Mouse (Mus musculus): ENCODE results near the gene Zbtb7a. TPM values are rescaled to one million over a fixed set of nuclear protein-coding genes. Genes with fewer than 3 reads are reported as not detected.
"Not testable (repeated sequence)": the region's sequence is repeated elsewhere in the genome, so short reads cannot be mapped to it uniquely, and the experiment has no call there.

The Zbtb7a gene
- polyA plus RNA-seq, 1 experiment = 45.8 TPM

DNA sequence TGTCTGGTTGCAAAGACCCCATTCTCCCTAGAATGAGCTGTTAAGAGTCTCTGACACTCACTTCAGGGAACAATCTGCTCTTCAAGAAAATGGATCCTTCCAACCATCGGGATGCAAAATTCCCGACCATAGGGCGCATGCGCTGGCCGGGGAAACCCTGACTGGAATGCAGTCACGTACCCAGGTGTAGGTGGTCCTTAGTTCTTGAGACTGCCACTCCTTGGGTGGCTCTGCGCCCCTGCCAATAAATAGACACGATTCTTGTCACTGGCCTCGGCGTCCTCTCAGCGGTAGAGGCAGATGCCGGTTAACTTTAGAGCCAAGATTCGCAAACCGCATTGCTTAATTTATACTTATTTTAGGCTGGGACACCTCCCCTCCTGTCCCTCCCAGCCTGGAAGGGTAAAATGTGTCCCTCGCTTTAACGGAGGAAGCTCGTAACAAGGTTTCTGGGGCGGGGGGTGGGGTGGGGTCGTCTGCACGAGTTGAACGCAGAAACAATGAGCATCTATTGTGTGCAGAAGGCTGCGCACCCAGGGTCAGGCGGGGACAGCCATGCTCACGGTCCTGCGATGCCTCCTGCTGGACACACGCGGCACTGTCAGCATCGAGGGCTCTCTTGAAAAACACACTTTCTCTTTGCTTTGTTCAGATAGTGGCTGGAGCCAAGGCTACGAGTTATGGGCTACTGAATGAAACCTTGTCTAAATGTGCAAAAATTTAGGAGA lies 39.8 kb downstream of the Zbtb7a start:
- peaks cover 30% of the 10 kb centered on the region for H3K36me3 ChIP-seq (ENCODE audit: control insufficient read depth)
- no peak for TF ChIP-seq TAL1 (IDR thresholded peaks at IDR 0.05; ENCODE audit: low read length)
- no peak for TF ChIP-seq GATA1 (IDR thresholded peaks at IDR 0.05; ENCODE audit: low read length)
- peak overlapping the region; percentile 32 for H3K4me3 ChIP-seq (replicated peaks)
- H3K27me3 ChIP-seq (ENCODE audit: control insufficient read depth) = no peaks in the 10 kb centered on the region; the same call in 1 of the 2 replicates
- H3K9me3 ChIP-seq (ENCODE audit: control insufficient read depth, low read length) = no peaks in the 10 kb centered on the region
- peaks cover 66% of the 10 kb centered on the region for H3K4me1 ChIP-seq (ENCODE audit: control insufficient read depth)

DNA sequence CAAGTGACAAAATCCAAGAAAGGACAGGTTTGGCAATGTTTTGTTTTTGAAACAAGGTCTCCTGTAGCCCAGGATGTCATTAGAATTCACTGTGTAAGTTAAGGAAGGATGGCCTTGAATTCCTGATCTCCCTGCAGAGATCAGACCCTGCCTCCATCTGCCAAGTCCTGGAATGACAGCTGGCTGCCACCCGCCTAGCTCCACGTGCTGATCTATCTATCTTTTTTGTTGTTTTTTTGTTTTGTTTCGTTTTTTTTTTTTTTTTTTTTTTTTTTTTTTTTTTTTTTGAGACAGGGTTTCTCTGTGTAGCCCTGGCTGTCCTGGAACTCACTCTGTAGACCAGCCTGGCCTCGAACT lies 40.3 kb downstream of the Zbtb7a start:
- Histone ChIP-seq H3K4me1 (ENCODE audit: control insufficient read depth) (peaks cover 71% of the 10 kb centered on the region), H3K4me3 (replicated peaks) (peak overlapping the region; percentile 32), H3K36me3 (ENCODE audit: control insufficient read depth) (peaks cover 35% of the 10 kb centered on the region)
- not testable (repeated sequence) for H3K9me3 ChIP-seq (ENCODE audit: control insufficient read depth, low read length); H3K27me3 ChIP-seq (ENCODE audit: control insufficient read depth)

DNA sequence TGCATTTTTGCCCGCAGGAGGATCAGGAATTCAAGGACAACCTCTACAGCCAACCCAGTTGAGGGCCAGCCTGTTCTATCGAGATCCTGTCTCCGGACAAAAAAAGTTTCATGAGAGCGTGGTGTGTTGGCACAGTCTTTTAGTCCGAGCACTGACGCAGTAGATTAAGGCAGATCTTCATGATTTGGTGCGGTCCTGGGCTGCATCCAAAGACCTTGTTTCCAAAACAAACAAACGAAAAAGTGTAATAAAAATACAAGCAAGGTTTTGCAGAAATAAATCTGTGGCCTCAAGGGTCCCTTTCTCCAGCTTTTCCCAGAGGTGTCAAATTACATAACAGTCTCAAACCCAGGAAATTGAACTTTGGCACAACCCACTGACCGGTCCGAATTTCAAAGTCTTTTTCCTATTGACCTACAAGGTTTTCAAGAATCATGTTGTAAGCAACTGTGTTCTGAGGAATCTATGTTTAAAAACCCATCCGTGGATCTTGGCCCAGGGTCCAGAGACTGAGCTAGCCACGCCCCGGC lies 41.0 kb downstream of the Zbtb7a start:
- peaks cover 42% of the 10 kb centered on the region for H3K36me3 ChIP-seq (ENCODE audit: control insufficient read depth)
- H3K4me3 ChIP-seq (replicated peaks) = peak overlapping the region; percentile 84
- H3K4me1 ChIP-seq (ENCODE audit: control insufficient read depth) = peaks cover 78% of the 10 kb centered on the region
- no peaks in the 10 kb centered on the region; the same call in 1 of the 2 replicates for H3K27me3 ChIP-seq (ENCODE audit: control insufficient read depth)
- H3K9me3 ChIP-seq (ENCODE audit: control insufficient read depth, low read length) = no peaks in the 10 kb centered on the region
- no peak for TF ChIP-seq TAL1 (IDR thresholded peaks at IDR 0.05; ENCODE audit: low read length)
- TF ChIP-seq GATA1 (IDR thresholded peaks at IDR 0.05; ENCODE audit: low read length) = no peak

DNA sequence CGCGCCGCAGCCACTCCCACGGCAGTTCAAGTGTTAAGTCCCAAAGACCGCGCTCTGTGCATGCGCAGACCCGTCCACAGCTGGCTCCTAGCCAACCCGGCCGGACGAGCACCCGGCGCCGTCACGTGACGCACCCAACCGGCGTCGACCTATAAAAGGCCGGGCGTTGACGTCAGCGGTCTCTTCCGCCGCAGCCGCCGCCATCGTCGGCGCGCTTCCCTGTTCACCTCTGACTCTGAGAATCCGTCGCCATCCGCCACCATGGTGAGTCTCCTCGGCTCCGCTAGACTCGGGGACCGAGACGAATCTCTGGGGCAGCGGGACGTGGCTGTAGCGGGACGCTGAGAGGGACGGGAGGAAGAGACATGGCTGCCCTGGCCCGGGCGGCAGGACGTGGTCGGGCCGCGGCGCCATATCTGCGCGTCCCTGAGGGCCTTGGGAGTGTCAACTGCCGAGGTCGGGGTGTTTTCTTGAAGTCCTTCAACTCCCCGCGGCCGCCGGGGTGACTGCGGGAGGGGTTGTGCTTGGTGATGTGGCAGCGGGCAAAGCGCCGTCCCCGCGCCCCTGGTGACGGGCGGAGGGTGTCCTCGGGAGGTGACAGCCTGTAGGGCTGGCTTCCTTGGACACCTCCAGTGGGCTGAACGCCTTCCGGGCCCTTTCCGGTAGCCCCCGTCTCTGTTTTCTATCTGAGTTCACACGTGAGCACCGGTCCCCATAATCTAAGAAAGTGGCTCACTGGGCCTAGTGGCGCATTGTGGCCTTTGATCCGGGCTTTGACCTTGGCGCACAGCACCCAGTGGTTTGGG lies 41.6 kb downstream of the Zbtb7a start, which contains the start of gene Eef2:
Eef2 (plus strand) TSS at position 166 of the 806 bp plus-strand sequence.
- no peaks in the 10 kb centered on the region for H3K9me3 ChIP-seq (ENCODE audit: control insufficient read depth, low read length)
- TF ChIP-seq GATA1 (IDR thresholded peaks at IDR 0.05; ENCODE audit: low read length) (no peak), TAL1 (IDR thresholded peaks at IDR 0.05; ENCODE audit: low read length) (no peak)
- no peaks in the 10 kb centered on the region; the same call in 1 of the 2 replicates for H3K27me3 ChIP-seq (ENCODE audit: control insufficient read depth)
- H3K36me3 ChIP-seq (ENCODE audit: control insufficient read depth) = peaks cover 49% of the 10 kb centered on the region
- H3K4me3 ChIP-seq (replicated peaks) = peak within 1 kb of the TSS; percentile 84
- peaks cover 83% of the 10 kb centered on the region for H3K4me1 ChIP-seq (ENCODE audit: control insufficient read depth)

DNA sequence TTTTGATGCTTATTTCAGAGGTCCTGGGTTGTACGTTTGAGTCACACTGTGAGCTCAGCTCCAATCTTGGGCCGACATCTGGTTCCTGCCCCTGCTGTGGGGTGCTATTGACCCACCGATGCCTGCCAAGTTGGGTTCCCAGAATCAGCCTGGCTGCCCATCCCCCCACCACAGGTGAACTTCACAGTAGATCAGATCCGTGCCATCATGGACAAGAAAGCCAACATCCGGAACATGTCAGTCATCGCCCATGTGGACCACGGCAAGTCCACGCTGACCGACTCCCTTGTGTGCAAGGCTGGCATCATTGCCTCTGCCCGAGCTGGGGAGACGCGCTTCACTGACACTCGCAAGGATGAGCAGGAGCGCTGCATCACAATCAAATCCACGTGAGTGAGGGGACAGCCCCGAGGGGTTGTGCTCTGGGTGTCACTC lies 42.5 kb downstream of the Zbtb7a start:
- Histone ChIP-seq H3K27me3 (ENCODE audit: control insufficient read depth) (no peaks in the 10 kb centered on the region; the same call in 1 of the 2 replicates), H3K36me3 (ENCODE audit: control insufficient read depth) (peaks cover 57% of the 10 kb centered on the region), H3K9me3 (ENCODE audit: control insufficient read depth, low read length) (no peaks in the 10 kb centered on the region), H3K4me3 (replicated peaks) (peak overlapping the region; percentile 84), H3K4me1 (ENCODE audit: control insufficient read depth) (peaks cover 89% of the 10 kb centered on the region)
- TF ChIP-seq TAL1 (IDR thresholded peaks at IDR 0.05; ENCODE audit: low read length) = peak; percentile 16; the same call in 1 of the 3 replicates
- peak; percentile 16; the same call in 1 of the 2 replicates for TF ChIP-seq GATA1 (IDR thresholded peaks at IDR 0.05; ENCODE audit: low read length)

DNA sequence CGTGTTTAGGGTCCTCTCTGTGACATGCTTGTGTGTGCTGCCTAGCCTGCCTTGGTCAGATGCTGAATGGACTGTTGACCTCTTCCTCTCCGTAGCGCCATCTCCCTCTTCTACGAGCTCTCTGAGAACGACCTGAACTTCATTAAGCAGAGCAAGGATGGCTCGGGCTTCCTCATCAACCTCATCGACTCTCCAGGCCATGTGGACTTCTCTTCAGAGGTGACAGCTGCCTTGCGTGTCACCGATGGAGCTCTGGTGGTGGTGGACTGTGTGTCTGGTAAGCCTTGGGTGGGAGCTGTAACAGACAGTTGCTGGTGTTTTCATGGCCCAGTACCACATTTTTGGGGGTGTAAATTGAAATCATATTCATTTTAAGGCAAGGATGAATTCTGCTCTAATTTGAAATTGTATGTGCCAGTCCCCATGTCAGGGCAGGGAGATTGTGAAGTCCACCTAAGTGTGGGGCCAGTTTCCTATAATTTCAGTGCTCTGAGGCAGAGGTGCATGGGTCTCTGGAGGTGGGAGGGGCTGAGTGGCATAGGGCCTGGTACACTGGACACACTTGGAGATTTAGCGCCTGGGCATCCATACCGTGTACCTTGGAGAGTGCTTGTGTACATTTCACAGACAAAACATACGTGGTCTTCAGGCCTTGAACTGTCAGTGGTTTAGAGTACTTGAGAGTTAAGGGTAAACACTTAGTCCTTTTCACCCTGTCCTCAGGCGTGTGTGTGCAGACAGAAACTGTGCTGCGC lies 43.1 kb downstream of the Zbtb7a start:
- Histone ChIP-seq H3K4me1 (ENCODE audit: control insufficient read depth) (peaks cover 90% of the 10 kb centered on the region), H3K27me3 (ENCODE audit: control insufficient read depth) (no peaks in the 10 kb centered on the region; the same call in 1 of the 2 replicates), H3K36me3 (ENCODE audit: control insufficient read depth) (peaks cover 59% of the 10 kb centered on the region), H3K4me3 (replicated peaks) (peak overlapping the region; percentile 84), H3K9me3 (ENCODE audit: control insufficient read depth, low read length) (no peaks in the 10 kb centered on the region)
- TF ChIP-seq TAL1 (IDR thresholded peaks at IDR 0.05; ENCODE audit: low read length) (no peak), GATA1 (IDR thresholded peaks at IDR 0.05; ENCODE audit: low read length) (no peak)

DNA sequence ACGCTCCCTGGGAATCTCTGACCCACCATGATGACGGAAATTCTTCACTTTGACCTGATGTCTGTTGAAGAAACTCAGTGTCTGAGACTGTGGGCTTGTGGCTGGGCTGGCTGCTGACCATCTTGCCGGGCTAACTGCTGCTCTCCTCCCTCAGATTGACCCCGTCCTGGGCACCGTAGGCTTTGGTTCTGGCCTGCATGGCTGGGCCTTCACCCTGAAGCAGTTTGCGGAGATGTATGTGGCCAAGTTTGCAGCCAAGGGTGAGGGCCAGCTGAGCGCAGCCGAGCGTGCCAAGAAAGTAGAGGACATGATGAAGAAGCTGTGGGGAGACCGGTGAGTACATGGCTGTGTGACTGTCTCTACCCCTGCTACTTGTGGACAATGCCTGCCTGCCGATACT lies 43.9 kb downstream of the Zbtb7a start:
- H3K36me3 ChIP-seq (ENCODE audit: control insufficient read depth) = peaks cover 64% of the 10 kb centered on the region
- no peaks in the 10 kb centered on the region for H3K9me3 ChIP-seq (ENCODE audit: control insufficient read depth, low read length)
- H3K4me3 ChIP-seq (replicated peaks) = peak overlapping the region; percentile 84
- TF ChIP-seq TAL1 (IDR thresholded peaks at IDR 0.05; ENCODE audit: low read length) (no peak), GATA1 (IDR thresholded peaks at IDR 0.05; ENCODE audit: low read length) (no peak)
- H3K4me1 ChIP-seq (ENCODE audit: control insufficient read depth) = peaks cover 89% of the 10 kb centered on the region
- H3K27me3 ChIP-seq (ENCODE audit: control insufficient read depth) = no peaks in the 10 kb centered on the region; the same call in 1 of the 2 replicates

DNA sequence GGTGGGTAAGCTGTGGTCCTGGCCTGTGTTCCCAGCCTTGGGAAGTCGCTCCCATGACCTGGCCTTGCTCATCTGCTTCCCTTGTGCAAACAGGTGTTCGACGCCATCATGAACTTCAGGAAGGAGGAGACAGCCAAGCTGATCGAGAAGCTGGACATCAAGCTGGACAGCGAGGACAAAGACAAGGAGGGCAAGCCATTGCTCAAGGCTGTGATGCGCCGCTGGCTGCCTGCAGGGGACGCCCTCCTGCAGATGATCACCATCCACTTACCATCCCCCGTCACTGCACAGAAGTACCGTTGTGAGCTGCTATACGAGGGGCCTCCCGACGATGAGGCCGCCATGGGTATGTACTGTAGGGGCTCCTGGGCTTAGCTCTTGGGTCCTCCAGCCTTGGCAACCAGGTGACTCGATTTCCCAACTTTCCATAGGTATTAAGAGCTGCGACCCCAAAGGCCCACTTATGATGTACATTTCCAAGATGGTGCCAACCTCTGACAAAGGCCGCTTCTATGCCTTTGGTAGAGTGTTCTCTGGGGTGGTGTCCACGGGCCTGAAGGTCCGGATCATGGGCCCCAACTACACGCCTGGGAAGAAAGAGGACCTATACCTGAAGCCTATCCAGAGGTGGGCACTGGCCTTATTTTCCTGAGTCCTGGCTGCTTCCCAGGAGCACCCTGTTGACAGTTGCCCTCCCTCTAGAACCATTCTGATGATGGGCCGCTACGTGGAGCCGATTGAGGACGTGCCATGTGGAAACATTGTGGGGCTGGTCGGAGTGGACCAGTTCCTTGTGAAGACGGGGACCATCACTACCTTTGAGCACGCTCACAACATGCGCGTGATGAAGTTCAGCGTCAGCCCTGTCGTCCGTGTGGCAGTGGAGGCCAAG lies 44.7 kb downstream of the Zbtb7a start:
- Histone ChIP-seq H3K4me3 (replicated peaks) (no peak overlapping the region), H3K27me3 (ENCODE audit: control insufficient read depth) (no peaks in the 10 kb centered on the region; the same call in 1 of the 2 replicates), H3K9me3 (ENCODE audit: control insufficient read depth, low read length) (no peaks in the 10 kb centered on the region), H3K4me1 (ENCODE audit: control insufficient read depth) (peaks cover 88% of the 10 kb centered on the region), H3K36me3 (ENCODE audit: control insufficient read depth) (peaks cover 72% of the 10 kb centered on the region)
- no peak for TF ChIP-seq GATA1 (IDR thresholded peaks at IDR 0.05; ENCODE audit: low read length)
- no peak for TF ChIP-seq TAL1 (IDR thresholded peaks at IDR 0.05; ENCODE audit: low read length)

Measured in erythroblast, embryonic 14.5 days (primary cell).